Mouse (Mus musculus) liver, adult 2 months (tissue): ENCODE data around the gene Otof.

Source experiments
- CTCF ChIP-seq: fragments of 200-500 bp; IDR thresholded peaks from 2 replicates; pipeline ENCODE4 v1.5.1; 2011; ENCODE audit warnings: low read depth, low read length, control low read depth
- POLR2A ChIP-seq: fragments of 200-500 bp; IDR thresholded peaks from 2 replicates; pipeline ENCODE4 v1.6.1; 2011; ENCODE audit warnings: low read length, control low read depth; ENCODE audit not compliant: insufficient read depth; ENCODE audit errors: extremely low read depth

DNA sequence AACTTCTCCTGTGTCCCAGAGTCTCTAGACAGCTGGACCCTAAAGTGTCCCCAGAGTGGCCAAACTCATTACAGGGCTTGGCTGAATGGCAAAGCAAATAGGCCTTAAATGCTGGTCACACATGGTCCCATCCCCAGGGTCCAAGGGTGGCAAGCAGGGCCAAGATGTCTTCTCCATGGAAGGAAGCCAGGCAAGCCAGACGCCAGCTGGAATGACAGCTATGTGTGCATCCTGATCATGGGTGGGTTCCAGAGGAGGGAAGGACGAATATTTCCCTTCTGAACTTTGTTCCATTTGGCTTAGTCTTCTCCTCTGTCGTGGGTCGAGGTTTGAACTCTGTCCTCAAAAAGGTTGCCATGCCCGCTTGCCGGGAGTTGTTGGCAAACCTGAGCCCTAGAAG lies 23.4 kb upstream of the Otof start:
- TF ChIP-seq CTCF (no peak), POLR2A (no peak)
